Mouse (Mus musculus) adipocyte (in vitro differentiated cells): ENCODE results near the gene Svop.

Experiments
- DNase-seq: peaks from one replicate; pipeline ENCODE4 v3.0.0-alpha.2; 2016; ENCODE audit warnings: low spot score

Gene Svop

DNA sequence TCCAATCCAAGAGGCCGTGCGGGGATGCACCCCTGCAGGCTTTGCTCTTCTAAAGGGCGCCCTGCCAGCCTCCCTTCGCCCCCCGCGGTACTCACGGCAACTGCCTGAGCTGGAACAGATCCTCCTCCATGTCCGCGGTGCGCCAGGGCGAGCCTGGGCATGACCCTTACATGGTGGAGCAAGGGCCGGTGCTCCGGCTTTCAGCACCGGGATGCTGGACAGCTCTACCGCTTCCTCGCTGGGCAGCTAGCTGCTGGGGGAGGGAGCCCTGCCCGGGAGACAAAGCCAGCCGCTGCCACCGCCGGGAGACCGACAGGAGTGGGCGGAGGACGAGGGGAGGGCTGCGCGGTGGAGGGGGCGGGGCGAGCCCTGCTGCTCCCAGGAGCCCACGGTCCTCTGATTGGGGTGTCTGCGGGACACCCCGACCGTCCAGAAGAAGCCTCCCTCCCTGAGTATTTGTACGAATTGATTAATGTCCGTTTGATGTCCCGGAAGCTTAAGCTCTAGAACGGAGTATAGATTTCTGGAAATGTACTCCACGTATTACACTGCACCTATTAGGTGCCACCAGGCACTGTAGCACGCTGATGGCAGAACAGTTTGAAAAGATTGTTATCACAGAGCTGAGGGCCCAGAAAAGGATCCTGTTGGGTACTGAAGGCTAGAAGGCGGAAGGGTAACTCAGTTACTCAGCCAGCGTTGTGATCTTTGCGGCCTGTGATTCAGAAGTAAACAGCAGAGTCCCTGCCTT lies at the start of gene Svop:
Svop (minus strand) TSS at position 514 of the 751 bp plus-strand sequence.
- DNase-seq = peak; percentile 76

DNA sequence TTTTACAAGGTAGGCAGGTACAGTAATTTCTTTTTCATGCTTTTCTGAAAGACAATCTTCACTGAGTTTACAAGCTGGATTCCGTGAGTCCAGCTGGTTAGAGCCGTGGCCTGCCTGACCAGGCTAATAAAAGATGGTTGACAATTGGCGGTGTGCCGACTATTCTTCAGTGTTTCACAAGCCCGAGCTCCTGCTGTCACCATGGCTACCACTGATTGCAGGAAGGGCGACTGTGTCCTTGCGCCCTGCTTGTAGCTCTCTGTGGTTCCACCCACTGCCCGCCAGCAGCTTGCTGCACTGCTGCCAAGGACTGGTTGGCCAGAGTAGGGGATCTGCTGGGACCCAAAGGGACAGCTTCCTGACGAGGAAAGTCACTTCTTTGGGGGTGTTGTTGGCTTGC lies 47.8 kb upstream of the Svop start:
- DNase-seq = peak; percentile 68

DNA sequence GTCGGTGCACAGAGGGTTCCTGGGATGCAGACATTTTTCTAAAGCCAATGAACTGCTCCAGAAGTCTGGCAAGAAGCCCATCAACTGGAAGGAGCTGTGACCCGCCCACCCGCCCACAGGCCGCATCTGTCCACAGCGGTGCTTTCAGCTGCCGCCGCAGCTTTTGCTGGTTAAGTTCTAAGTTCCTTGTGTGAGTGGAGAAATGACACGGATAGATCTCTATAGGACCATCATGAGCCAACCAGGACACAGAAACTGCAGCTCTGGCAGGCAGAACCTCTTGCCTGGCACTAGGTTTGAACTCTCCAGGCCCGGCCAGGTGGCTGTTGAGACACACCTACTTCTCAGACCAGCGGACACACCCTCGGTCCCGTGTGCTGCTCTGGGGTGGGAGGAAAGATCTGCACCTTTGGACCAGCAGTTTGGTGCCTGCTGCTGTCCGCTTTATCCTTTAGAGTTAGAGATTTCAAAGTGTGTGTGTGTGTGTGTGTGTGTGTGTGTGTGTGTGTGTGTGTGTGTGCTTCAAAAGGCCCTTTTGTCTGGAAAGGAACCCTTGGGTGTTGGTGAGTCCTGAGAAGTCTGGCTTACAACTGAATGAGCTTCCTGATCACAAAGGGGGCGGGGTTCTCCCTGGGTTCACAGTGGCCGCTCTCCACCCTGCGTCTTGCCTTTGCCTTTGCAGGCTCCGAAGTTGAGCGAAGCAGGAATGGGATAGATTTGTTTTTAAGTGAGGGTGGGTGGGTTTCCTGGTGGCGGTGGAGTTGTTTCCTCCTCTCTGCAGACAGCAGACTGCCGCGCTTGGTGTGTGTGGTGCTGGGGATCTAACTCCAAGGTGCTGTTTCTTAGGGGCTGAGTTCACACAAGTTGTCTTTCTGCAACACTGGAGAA lies 47.2 kb upstream of the Svop start:
- no peak for DNase-seq

DNA sequence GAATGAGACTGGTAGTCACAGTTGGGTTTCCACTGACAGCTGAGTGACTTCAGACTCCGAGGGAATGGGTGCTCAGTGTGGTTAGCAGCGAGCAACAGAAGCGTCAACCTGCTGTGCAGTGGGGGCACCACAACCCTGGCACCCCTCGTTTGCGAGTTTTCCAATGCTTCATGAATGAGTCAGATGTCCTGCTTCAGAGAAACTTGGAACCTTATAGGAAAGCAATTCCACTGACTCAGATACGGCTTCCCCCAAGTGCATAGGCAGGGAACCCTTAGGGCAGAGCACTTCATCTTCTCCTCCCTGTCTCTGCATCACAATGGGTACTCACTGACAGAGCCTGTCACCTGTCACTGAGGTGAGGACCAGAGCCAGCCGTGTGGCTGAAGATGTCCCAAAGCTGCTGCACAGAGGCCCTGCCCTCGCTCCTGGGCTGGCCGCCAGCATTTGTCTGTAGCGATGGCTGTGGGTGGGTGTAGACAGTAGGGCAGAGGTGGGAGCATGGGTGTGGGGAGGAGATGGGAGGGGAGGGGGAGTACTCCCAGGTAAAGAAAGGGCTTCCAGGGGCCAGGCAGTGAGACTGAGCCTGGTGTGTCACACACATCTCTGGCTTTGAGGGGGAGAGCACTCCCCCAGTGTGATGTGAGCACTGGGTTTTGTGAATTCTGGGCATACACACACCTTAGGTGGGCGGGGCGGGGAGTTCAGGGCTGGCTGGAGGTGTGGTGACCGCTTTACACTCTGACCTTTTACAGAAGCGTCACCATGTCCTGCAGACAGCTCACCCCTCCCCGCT lies 46.3 kb upstream of the Svop start:
- no peak for DNase-seq

DNA sequence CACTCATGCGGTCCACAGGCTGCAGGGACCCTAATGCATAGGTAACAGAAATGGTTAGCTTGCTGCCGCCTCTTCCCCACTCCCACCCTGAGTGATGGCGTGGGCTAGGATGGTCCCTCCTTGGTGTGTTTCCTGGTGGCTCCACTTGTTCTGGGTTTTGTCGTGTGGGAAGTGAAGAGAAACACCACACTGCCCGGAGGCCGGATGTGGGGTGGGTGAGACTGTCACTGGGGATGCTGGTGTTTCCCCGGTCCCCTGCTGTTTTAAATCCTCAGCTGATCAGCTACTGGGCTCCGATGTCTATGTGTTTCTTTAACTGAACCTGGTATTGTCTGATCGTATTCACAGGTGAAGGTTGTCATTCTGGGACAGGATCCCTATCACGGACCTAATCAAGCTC lies 44.1 kb upstream of the Svop start:
- DNase-seq = no peak

DNA sequence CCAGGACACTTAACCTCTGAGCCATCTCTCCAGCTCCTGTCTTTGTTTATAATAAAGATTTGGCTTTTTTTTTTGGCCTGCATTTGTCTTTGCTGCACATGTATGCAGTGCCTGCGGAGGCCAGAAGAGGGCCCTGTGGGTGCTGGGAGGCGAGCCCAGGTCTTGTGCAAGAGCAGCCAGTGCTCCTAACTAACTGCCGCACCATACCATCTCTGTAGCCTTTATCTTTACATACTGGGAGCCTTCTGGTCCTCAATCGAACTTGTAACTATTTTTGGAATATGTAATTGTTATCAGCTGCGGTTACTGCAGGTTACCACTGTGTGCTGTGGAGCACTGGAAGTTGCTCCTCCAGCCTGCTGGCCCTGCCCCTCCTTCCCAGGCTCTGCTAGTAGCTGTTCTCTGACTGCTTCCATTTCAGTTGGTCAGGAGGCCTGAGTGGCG lies 42.7 kb upstream of the Svop start:
- peak; percentile 79 for DNase-seq

DNA sequence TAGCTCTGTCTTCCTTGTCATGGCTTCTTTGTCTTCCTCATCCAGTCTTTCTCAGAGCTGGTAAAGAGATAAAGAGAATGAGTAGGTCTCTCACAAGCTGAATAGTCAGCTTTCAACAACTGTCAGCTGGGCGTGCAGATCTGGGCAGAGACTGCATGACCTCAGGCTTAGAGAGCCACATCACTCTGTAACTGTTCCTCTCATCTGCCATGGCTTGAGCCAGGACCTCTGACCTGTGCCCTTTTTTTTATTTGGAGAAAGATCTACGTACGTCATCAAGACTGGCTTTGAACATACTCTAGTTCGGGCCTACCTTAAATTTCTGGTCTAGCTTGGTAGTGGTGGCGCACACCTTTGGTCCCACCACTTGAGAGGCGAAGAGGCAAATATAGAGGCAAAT lies 41.5 kb upstream of the Svop start:
- peak; percentile 50 for DNase-seq

DNA sequence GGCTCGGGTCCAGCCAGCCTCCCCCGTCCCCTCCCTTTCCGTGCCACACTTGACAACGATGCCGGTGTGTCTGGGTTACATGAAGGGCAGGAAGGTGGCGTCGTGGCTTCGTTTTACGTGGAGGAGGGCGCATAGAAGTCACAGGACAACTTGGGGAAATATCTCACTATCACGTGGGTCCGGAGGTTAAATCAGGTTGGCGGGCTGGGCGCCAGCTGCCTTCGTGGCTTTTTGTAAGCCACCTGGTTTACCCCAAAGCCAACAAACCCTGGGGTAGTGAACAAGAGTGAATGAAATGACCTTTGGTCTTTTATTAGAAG lies 40.1 kb upstream of the Svop start:
- peak; percentile 68 for DNase-seq

DNA sequence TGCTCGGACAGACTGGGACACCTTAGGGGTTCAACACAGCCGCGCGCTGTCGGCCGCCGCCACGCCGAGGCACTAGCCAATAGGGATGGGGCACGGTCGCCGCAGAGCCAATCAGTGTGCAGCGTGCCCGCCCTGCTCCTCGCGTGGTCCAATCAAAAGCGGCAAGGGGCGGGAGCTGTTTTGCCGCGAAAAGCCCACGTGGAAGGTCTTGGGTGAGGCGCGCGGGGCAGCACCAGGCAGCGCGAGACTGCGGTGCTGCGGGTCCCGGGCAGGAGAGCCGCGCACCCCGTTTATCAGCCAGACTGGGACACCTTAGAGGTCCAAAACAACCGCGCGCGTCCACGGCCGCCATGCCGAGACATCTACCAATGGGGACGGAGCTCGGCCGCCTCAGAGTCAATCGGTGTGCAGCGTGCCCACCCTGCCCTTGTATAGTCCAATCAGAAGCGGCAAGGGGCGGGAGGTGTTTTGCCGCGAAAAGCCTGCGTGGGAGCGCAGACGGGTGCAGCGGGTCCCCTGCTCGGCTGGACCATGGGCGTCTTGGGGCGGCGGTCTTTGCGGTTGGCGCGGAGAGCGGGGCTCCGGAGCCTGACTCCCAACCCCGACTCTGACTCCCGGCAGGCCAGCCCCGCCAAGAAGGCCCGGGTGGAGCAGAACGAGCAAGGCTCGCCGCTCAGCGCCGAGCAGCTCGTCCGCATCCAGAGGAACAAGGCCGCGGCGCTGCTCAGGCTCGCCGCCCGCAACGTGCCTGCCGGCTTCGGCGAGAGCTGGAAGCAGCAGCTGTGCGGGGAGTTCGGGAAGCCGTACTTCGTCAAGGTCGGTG lies 39.5 kb upstream of the Svop start:
- DNase-seq = peak; percentile 93

DNA sequence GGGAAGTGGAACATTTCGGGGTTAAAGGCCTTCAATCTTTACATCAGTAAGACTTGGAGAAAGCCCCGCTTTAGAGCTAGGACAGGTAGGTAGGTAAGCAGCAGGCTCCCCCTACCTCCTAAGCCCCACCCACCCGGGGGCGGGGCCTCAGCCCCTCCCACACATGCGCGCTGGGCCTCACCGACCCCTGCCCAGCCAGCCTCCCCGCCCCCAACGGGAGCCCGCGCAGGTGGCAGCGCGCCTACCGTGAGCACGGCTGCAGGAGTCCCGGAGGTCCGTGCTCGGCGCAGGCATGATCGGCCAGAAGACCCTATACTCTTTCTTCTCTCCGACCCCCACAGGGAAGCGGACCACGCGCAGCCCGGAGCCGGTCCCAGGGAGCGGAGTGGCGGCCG lies 38.8 kb upstream of the Svop start, which contains the start of gene Ung:
Ung (plus strand) TSS at position 176 of the 395 bp plus-strand sequence.
- no peak for DNase-seq

DNA sequence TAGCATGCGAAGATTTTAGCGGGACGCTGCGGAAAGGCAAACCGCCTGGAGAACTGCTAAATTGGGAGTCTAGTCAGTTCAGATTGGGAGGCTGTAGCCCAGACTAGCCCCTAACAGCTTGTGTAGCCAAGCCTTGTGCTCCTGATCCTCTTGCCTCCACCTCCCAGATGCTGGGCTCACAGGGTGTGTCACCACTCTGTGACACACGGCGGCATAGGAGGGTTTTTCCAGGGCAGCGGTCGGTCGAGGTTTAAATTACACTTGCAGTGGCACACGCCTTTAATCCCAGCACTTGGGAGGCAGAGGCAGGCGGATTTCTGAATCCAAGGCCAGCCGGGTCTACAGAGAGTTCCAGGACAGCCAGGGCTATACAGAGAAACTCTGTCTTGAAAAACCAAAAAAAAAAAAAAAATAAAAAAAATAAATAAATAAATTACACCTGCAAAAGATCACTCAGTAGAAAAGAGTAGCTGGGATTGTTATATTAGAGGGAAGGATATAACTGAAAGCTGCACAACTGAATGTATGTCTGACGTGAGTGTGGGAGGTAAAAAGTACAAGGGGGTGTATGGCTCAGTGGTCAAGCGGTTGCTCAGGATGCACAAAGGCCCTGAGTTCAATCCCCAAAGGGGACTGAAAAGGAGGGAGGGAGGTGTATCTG lies 38.3 kb upstream of the Svop start:
- DNase-seq = no peak

DNA sequence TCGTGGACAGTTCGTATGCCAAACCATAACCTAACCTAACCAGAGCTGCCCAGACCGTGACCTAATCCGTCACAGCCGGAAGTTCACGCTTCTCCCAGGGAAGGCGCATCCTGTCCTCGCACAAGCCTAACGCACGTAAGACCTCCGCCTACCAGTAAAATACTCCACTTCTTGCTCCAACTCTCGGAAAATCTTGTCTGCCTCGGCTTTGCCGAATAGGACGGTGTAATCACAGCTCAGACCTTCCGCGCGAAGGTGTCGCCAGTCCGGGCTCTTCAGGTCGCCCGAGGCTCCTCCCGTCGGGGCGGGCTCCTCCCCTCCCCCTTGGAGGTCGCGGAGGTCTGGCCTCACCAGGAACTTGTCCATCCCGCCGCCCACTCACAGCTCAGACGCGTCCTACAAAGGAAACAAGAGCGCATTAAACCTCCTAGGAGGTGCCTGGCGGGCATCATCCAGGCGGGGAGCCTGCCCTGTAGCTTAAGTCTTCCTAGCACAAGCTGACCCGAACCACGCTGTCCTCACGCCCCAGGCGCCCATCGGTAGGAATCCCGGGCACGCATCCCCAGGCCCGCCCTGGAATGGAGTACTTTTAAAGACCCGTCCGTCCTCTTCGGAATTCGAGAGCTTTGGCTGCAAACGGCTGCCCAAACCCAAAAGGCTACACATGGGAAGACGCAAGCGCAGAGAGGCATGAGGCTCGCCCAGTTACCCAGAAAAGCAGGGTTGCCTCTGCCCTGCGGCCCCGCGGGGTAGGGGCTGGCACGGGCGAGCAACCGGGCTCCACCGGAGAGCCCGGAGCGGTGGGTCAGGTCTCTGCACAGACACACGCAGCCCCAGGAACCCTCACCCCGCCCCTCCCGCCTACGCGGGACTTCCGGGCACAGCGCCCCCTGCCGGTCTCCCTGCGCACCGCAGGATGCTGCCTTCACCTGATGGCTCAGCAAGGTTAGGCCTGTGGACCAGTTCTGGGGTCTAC lies 36.3 kb upstream of the Svop start, which contains the start of gene Alkbh2:
Alkbh2 (minus strand) TSS at position 845 of the 976 bp plus-strand sequence.
- DNase-seq = peak; percentile 78

DNA sequence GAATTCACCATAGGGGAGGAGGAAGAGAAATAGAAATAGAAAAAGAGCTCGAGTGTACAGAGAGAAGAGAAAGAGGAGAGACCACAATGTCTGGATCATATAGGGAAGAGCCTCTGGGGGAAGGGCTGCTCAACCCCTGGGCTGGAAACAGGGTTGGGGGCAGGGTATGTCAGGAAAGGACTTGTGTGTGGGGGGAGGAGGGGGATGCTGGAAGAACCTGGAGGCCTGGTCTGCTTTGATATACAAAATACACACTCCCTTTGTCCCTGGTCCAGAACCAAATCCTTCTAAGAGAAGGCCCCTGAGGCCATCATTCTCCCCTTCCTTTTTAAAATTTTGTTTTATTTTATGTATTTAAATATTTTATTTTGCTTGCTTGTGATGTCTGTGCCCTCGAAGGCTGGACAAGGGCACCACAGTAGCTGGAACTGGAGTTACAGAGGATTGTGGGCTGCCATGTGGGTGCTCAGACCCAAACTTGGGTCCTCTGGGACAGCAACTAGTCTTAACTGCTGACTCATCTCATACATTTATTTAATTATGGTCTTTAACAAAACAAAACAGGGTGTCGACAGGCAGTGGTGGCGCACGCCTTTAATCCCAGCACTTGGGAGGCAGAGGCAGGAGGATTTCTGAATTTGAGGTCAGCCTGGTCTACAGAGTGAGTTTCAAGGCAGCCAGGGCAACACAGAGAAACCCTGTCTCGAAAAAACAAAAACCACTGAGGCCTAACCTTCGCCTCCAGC lies 35.3 kb upstream of the Svop start:
- DNase-seq = no peak

DNA sequence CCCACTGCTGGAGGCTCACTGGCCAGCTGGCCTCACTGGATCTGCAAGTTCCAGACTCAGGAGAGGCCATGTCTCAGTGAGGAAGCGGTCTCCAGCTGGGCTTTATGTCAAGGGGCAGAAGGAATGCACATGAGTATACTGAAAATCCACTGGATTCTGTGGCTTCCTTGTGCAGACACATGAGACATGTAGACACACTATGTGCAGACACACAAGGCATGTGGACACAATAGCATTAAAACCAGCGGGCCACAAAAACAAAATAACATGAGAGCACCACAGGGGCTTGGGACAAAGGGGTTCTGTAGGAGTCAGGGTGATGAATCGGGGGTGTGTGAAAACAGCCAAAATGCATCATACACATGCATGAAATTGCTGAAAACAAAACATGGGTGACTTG lies 34.6 kb upstream of the Svop start:
- no peak for DNase-seq

DNA sequence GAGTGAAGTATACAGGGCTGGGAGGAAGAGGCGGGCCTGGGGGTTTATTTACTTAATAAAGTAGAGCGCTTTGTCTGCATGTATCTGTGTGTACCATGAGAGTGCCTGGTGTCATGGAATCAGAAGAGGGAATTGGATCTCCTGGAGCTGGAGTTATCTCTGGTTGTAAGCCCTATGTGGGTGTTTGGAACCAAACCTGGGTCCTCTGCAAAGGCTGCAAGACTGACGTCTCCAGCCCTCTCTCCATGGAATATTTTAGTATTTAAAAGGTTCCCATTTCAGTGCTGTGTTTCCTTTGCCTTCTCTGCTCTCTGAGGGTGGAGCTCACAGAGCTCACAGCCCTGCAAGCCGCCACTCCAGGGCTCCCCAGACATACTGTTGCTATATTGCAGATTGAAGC lies 28.4 kb upstream of the Svop start:
- no peak for DNase-seq

DNA sequence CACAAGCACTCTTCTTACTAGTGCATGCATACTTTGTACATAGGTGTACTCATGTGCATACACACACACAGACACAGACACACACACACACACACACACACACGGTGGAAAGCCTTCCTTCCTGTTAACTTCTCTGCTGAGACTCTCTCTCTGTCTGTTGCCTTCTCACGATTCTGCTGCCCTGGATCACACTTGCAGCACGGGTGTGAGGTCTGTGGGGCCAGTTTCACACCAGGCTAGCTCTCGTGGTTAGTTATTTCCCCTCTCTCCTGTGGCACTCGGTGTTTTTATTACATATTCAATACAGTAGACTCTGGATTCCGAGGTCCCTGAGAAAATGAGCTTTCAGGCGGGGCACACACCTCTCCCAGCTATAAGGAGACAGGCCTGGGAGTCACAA lies 25.2 kb upstream of the Svop start:
- DNase-seq = no peak

DNA sequence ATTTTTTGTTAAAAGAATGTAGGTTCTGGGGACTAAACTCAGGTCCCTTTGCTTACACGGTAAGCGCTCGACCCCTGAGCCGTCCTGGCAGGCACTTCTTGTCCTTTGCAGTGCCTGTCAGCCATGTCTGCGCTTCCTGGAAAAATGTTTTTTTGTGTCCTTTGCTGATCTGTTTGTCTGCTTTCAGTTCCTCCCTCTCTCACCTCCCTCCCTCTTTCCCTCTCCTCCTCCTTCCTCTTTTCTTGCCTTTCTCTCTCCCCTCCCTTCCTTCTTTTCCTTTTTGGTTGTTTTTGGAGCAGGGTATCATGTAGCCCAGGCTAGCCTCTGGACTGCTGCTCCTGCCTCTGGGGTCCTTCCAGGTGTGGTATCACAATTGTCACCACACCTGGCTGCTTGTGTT lies 23.7 kb upstream of the Svop start:
- no peak for DNase-seq

DNA sequence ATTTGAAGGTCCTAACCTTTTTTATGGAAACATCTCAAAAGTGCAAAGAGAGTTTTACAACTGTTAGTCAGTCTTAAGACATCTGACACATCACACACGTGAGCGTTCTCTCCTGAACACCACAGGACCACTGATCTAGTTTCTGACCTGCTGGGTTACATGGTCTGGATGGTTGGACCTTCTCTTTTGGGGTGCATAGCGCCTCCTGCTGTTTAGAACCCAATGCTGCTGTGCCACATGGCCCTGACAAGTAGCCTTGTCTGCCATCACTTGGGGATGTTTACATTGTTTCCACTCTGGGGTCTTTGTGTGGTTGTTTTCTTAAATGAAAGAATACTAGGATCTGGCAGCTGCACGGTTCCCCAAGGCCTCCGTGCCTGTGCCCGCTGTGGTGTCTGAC lies 22.0 kb upstream of the Svop start:
- DNase-seq = peak; percentile 40

DNA sequence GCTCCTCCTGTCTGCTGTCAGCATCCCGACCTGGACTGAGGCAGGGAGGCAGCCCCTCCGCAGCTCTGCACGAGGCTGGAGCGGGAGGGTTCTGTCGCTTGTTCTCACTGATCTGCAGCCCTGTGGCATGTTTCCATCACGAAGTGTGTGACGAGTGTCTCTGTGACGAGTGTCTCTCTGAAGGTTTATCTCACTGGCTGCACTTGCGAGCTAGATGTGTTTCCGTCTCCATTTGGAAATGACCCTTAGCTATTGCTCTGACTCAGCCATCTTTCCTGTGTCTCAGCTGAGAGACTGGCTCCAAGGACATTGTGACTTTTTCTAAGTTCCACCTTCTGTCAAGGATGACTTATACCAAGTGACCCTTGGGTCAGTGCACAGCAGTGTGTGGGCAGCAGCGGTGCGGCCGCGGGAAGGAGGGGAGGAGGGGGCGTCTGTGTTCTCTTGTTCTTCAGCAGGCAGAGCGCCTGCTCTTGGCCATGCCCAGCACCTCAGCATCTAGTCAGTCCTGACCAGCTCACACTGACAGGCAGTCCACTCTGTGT lies 15.1 kb upstream of the Svop start:
- no peak for DNase-seq
